9 mouse cellular contexts compared by ENCODE assay signal in genomic region chr1:72210803-72211679, GRCm38 (mm10). TPM values are rescaled to one million over a fixed set of nuclear protein-coding genes. Genes with fewer than 3 reads are reported as not detected.
A peak's percentile ranks its signal among the peaks of the same experiment; 100 is the strongest.
DNase-seq lines count a peak whose midpoint lies in the region; ATAC-seq and TF ChIP-seq lines count a peak whose summit lies in the region.
"Had no signal": no experiment of that assay in that cellular context is flagged by ENCODE, and none has a peak within 500 bp of the region (broad histone marks: within the 10 kb centered on the region; RNA-seq: fewer than 3 reads in every experiment).

No protein-coding gene starts in this region.

- no peak for TF ChIP-seq RAD21 in CH12.LX (IDR thresholded peaks at IDR 0.05; ENCODE audit: low read depth, low read length)

- peak overlapping the region; percentile 79 for H3K4me3 ChIP-seq in gastrocnemius, adult 2 months
- H3K4me3 ChIP-seq in CH12.LX (replicated peaks in 1 of 3; ENCODE audit: low read depth in 2 of 3, low read length in 2 of 3, poor library complexity in 1 of 3): peak overlapping the region; percentile 68 to 79 (median 79)
- H3K4me3 ChIP-seq in liver, embryonic 11.5 days (ENCODE audit: low read depth, low read length): peak overlapping the region; percentile 68
- H3K4me3 ChIP-seq in stomach, embryonic 14.5 days (ENCODE audit: low read depth, low read length): peak overlapping the region; percentile 59

- intact Hi-C loops in gastrocnemius, adult 2 months (cut with DNase I): no loop called here

- H3K9me3 ChIP-seq in CH12.LX (replicated peaks; ENCODE audit: low read length): no peaks in the 10 kb centered on the region
- H3K9me3 ChIP-seq in liver, embryonic 11.5 days (ENCODE audit: control insufficient read depth, low read length): no peaks in the 10 kb centered on the region
- H3K9me3 ChIP-seq in stomach, embryonic 14.5 days (ENCODE audit: control insufficient read depth, low read depth, low read length): no peaks in the 10 kb centered on the region

- ATAC-seq in liver, embryonic 11.5 days (replicated peaks; ENCODE audit: low FRiP score): no peak
- no peak for ATAC-seq in stomach, embryonic 14.5 days (ENCODE audit: insufficient number of reproducible peaks, insufficient read depth, low FRiP score, low read depth)
- ATAC-seq in activated CD4-positive, CD25-positive, alpha-beta regulatory T cell, adult 4 months: no peak

- no peak for TF ChIP-seq CTCF in gastrocnemius, adult 2 months (IDR thresholded peaks at IDR 0.05)
- TF ChIP-seq CTCF in CH12.LX (conservative IDR thresholded peaks at IDR 0.05 in 1 of 2, IDR thresholded peaks at IDR 0.05 in 1 of 2; ENCODE audit: low read depth in 2 of 2, low read length in 2 of 2): no peak

- H3K27ac ChIP-seq in gastrocnemius, adult 2 months: peak overlapping the region; percentile 94
- H3K27ac ChIP-seq in CH12.LX (ENCODE audit: insufficient read depth, low read depth): peak overlapping the region; percentile 63
- H3K27ac ChIP-seq in liver, embryonic 11.5 days (ENCODE audit: low read depth, low read length): no peak overlapping the region
- no peak overlapping the region for H3K27ac ChIP-seq in stomach, embryonic 14.5 days (ENCODE audit: low read length)
- H3K27ac ChIP-seq: macrophage had no signal

- H3K4me1 ChIP-seq in CH12.LX (ENCODE audit: control insufficient read depth in 1 of 2, insufficient read depth in 2 of 2): peaks cover 29 to 66% of the 10 kb centered on the region in 2 experiments
- H3K4me1 ChIP-seq in liver, embryonic 11.5 days (replicated peaks; ENCODE audit: control insufficient read depth, insufficient read depth, low read length): no peaks in the 10 kb centered on the region; the same call in 1 of the 2 replicates
- 0 out of 2 replicates have a peak, but pooled peaks cover 3% of the 10 kb centered on the region for H3K4me1 ChIP-seq in stomach, embryonic 14.5 days (ENCODE audit: control insufficient read depth, insufficient read depth, low read length)

- peak overlapping the region; percentile 100 for H3K9ac ChIP-seq in CH12.LX (ENCODE audit: insufficient read depth, low read depth)
- H3K9ac ChIP-seq in liver, embryonic 11.5 days (ENCODE audit: low read depth, low read length): peak overlapping the region; percentile 62; the same call in 1 of the 2 replicates
- H3K9ac ChIP-seq in stomach, embryonic 14.5 days (replicated peaks; ENCODE audit: low read depth, low read length): peak overlapping the region; percentile 53; the same call in 1 of the 2 replicates

- no peaks in the 10 kb centered on the region for H3K27me3 ChIP-seq in CH12.LX (replicated peaks)
- peaks cover 11% of the 10 kb centered on the region for H3K27me3 ChIP-seq in liver, embryonic 11.5 days (replicated peaks; ENCODE audit: control insufficient read depth, insufficient read depth, low read length)
- H3K27me3 ChIP-seq in stomach, embryonic 14.5 days (ENCODE audit: control insufficient read depth, insufficient read depth, low read length): no peaks in the 10 kb centered on the region

- 24% methylated on average over 17 of the region's 17 CpGs for WGBS in liver, embryonic 11.5 days
- WGBS in stomach, embryonic 14.5 days: 23% methylated on average over 17 of the region's 17 CpGs

- peaks cover 57% of the 10 kb centered on the region for H3K79me2 ChIP-seq in CH12.LX (replicated peaks; ENCODE audit: control insufficient read depth, extremely low read depth, insufficient read depth, poor library complexity, severe bottlenecking)

- H3K4me2 ChIP-seq in CH12.LX (ENCODE audit: insufficient read depth, low read depth, poor library complexity, severe bottlenecking): peak overlapping the region; percentile 73
- H3K4me2 ChIP-seq in liver, embryonic 11.5 days: peak overlapping the region; percentile 92
- peak overlapping the region; percentile 96 for H3K4me2 ChIP-seq in stomach, embryonic 14.5 days (replicated peaks; ENCODE audit: low read depth, low read length)

- DNase-seq in gastrocnemius, adult 2 months: peak; percentile 22
- no peak for DNase-seq in gastrocnemius, adult 8-10 months (ENCODE audit: low spot score in 2 of 2)
- DNase-seq in CH12.LX (ENCODE audit: extremely low read depth): no peak
- peak; percentile 97 for DNase-seq in fat pad, adult 2 months (ENCODE audit: extremely low read depth, low read depth, low spot score)
- no peak for DNase-seq in liver, embryonic 11.5 days (ENCODE audit: low spot score)
- no peak for DNase-seq in layer of hippocampus, adult 8-10 months (ENCODE audit: low spot score in 2 of 2)

- in situ Hi-C loops in CH12.LX (cut with MboI; ENCODE audit: low pct_ligation_motif_present, low pct_unique_long_range_greater_than_20kb, low sequenced_read_pairs): no loop called here

- no peak for TF ChIP-seq EP300 in CH12.LX (IDR thresholded peaks at IDR 0.05; ENCODE audit: low read length)

- H3K36me3 ChIP-seq in CH12.LX (replicated peaks in 1 of 2; ENCODE audit: control insufficient read depth in 1 of 2, insufficient read depth in 1 of 2, low read length in 1 of 2): peaks cover 0 to 28% of the 10 kb centered on the region in 2 experiments
- H3K36me3 ChIP-seq in liver, embryonic 11.5 days (ENCODE audit: control insufficient read depth, insufficient read depth, low read length): no peaks in the 10 kb centered on the region
- no peaks in the 10 kb centered on the region for H3K36me3 ChIP-seq in stomach, embryonic 14.5 days (ENCODE audit: control insufficient read depth, insufficient read depth, low read length)

- dilution Hi-C loops in CH12.LX (cut with MboI; ENCODE audit: extremely low pct_ligation_motif_present, extremely low pct_unique_long_range_greater_than_20kb, low sequenced_read_pairs): no loop called here

- TF ChIP-seq POLR2A in CH12.LX (IDR thresholded peaks at IDR 0.05; ENCODE audit: low read depth, low read length): 0 out of 2 replicates have a peak, but pooled peaks have one; percentile 26

TF ChIP-seq in CH12.LX, 34 proteins besides CTCF, POLR2A, EP300 and RAD21 (continues in another document):
- TF ChIP-seq ZKSCAN1 (IDR thresholded peaks at IDR 0.05; ENCODE audit: borderline replicate concordance, low read depth, low read length) (no peak), KAT2A (IDR thresholded peaks at IDR 0.05; ENCODE audit: insufficient replicate concordance, low read length) (no peak), MXI1 (IDR thresholded peaks at IDR 0.05; ENCODE audit: low read depth, low read length) (peak; percentile 87), JUN (IDR thresholded peaks at IDR 0.05; ENCODE audit: insufficient read depth, low read depth, low read length) (no peak), RCOR1 (conservative IDR thresholded peaks at IDR 0.05; ENCODE audit: low read depth, low read length) (no peak), ETS1 (conservative IDR thresholded peaks at IDR 0.05; ENCODE audit: low read depth, low read length) (peak; percentile 9; the same call in 1 of the 2 replicates), PAX5 (IDR thresholded peaks at IDR 0.05; ENCODE audit: low read length) (no peak), ZMIZ1 (IDR thresholded peaks at IDR 0.05; ENCODE audit: low read depth, low read length) (no peak), MYC (IDR thresholded peaks at IDR 0.05; ENCODE audit: low read depth, low read length) (no peak), CHD1 (IDR thresholded peaks at IDR 0.05; ENCODE audit: low read depth, low read length) (peak; percentile 83), E2F4 (IDR thresholded peaks at IDR 0.05; ENCODE audit: insufficient replicate concordance, low read depth, low read length) (no peak), CHD2 (IDR thresholded peaks at IDR 0.05; ENCODE audit: low read length) (no peak), USF1 (IDR thresholded peaks at IDR 0.05; ENCODE audit: low read depth, low read length) (no peak), TBP (conservative IDR thresholded peaks at IDR 0.05; ENCODE audit: low read depth, low read length) (0 out of 2 replicates have a peak, but pooled peaks have one; percentile 17), IRF4 (IDR thresholded peaks at IDR 0.05; ENCODE audit: low read depth, low read length) (no peak), ELF1 (IDR thresholded peaks at IDR 0.05; ENCODE audit: low read depth, low read length) (no peak), GABPA (IDR thresholded peaks at IDR 0.05; ENCODE audit: insufficient replicate concordance, low read depth, low read length) (no peak), USF2 (conservative IDR thresholded peaks at IDR 0.05; ENCODE audit: low read depth, low read length) (no peak), MAZ (IDR thresholded peaks at IDR 0.05; ENCODE audit: low read depth, low read length) (no peak), MAFK (IDR thresholded peaks at IDR 0.05; ENCODE audit: insufficient replicate concordance, low read length) (peak; percentile 47; the same call in 1 of the 2 replicates), TCF12 (IDR thresholded peaks at IDR 0.05; ENCODE audit: low read depth, low read length) (no peak), UBTF (IDR thresholded peaks at IDR 0.05; ENCODE audit: low read depth, low read length) (no peak), MEF2A (IDR thresholded peaks at IDR 0.05; ENCODE audit: borderline replicate concordance, low read depth, low read length) (no peak), SMC3 (IDR thresholded peaks at IDR 0.05; ENCODE audit: low read depth, low read length) (no peak), MAX (IDR thresholded peaks at IDR 0.05; ENCODE audit: low read length) (0 out of 2 replicates have a peak, but pooled peaks have one; percentile 4), BHLHE40 (IDR thresholded peaks at IDR 0.05; ENCODE audit: low read depth, low read length) (no peak), NELFE (IDR thresholded peaks at IDR 0.05; ENCODE audit: low read depth, low read length) (no peak), POLR2AphosphoS2 (IDR thresholded peaks at IDR 0.05; ENCODE audit: low read depth, low read length) (no peak), NRF1 (IDR thresholded peaks at IDR 0.05; ENCODE audit: low read depth, low read length) (0 out of 2 replicates have a peak, but pooled peaks have one; percentile 18), ZC3H11A (IDR thresholded peaks at IDR 0.05; ENCODE audit: low read depth, low read length) (no peak), ZNF384 (IDR thresholded peaks at IDR 0.05; ENCODE audit: low read depth, low read length) (peak; percentile 64)

RNA-seq across cellular contexts. Expression of gene Mreg, which starts 1.1 kb away (rescaled TPM):
- total RNA-seq in gastrocnemius, adult 2 months (2021): 10 to 100 TPM; 37.7 to 60.5 TPM
- total RNA-seq in gastrocnemius, adult 8-10 months (2022): 10 to 100 TPM; 35.8 to 50.4 (median 44.8) TPM
- 46.4 and 50.6 TPM in 2 replicates for total RNA-seq in CH12.LX (2012; rRNA removed)
- total RNA-seq in CH12.LX (2014; rRNA removed): 51.9 and 52.4 TPM in 2 replicates
- 64.3 and 69.8 TPM in 2 replicates for polyA plus RNA-seq in CH12.LX (2012; ENCODE audit: insufficient read length, low read depth)
- 6.8 and 7.1 TPM in 2 replicates for polyA plus RNA-seq in liver, embryonic 11.5 days (2014; fragmentation: Nextera tagmentation; extraction: Ambion mirVana)
- 9.2 and 9.7 TPM in 2 replicates for polyA plus RNA-seq in stomach, embryonic 14.5 days (2014; fragmentation: Nextera tagmentation; extraction: Ambion mirVana)
- under 1 TPM in 1 of 2 experiments, not detected in 1; 0.15 TPM for polyA plus RNA-seq in activated CD4-positive, CD25-positive, alpha-beta regulatory T cell, adult 4 months (2017; shearing (Covaris generic))
- 1 to 10 TPM; 4.2 to 7.6 (median 5.8) TPM for total RNA-seq in layer of hippocampus, adult 8-10 months (2022)

Comparison
In these comparisons a context has a peak if more than half of its experiments do, and no peak if none do; other contexts are left out.
1. DNase-seq: peak in gastrocnemius, adult 2 months (single experiment) and fat pad, adult 2 months (single experiment); none in gastrocnemius, adult 8-10 months (0 of 2), CH12.LX (single experiment), liver, embryonic 11.5 days (single experiment) and layer of hippocampus, adult 8-10 months (0 of 2).
2. H3K27ac ChIP-seq: peak in gastrocnemius, adult 2 months (single experiment) and CH12.LX (single experiment); none in liver, embryonic 11.5 days (single experiment) and stomach, embryonic 14.5 days (single experiment).
3. RNA of gene Mreg, which starts 1.1 kb away (total RNA-seq): 37.7 to 60.5 TPM in gastrocnemius, adult 2 months, 46.4 to 52.4 TPM in CH12.LX and 35.8 to 50.4 TPM in gastrocnemius, adult 8-10 months; 4.2 to 7.6 TPM in layer of hippocampus, adult 8-10 months; every median in the first group is over 4 times any median in the second.
4. Peak in every context shown above with its lines, with median percentiles within 50 percentile points of each other: H3K4me3 ChIP-seq, H3K4me2 ChIP-seq and H3K9ac ChIP-seq.